Mouse (Mus musculus): ENCODE measurements around the gene Gm10959. TPM values are rescaled to one million over a fixed set of nuclear protein-coding genes. Genes with fewer than 3 reads are reported as not detected.
"Not testable (repeated sequence)": the region's sequence is repeated elsewhere in the genome, so short reads cannot be mapped to it uniquely, and the experiment has no call there.

Gene Gm10959
- total RNA-seq (2021): not detected

DNA sequence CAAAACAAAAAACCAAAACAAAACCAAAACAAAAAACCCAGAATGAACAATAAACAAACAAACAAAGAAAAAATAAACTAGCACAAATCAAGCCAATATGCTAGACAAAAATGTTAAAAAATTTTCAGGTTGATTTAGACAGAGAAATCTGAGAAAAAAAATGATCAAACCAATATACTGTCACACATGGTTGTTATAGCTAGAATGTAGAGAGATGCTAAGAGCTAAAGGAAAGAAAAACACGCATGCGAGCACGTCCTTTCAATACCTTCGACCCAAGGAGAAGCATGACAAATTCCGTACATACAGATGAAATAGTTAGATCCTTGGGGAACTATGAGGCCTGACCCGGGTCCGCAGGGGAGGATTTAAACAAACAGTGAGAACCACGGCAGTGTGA, at the start of gene Gm10959:
Gm10959 (minus strand) TSS at position 101 of the 400 bp plus-strand sequence.
- DNase-seq: no peak
- intact Hi-C loops (cut with DNase I): no loop called here

DNA sequence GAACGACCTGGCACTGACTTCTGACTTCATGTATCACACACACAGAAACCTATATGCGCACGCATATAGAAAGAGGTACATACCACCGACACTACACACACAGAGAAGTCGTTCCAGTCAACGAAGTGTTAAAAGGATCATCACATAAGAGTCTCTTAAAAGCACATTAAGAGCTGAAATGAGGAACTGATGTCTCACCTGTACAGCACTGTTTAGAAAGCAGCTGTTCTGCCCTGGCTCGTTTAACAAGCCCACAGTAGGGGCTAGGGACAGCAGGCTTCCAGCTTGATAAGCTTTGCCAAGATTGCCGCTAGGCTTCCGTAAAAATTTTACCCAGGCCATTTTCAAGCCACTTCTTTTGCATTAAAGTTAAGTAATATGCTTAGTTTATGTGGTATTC, 49.2 kb upstream of the Gm10959 start:
- intact Hi-C loops (cut with DNase I): no loop called here
- no peak for DNase-seq

DNA sequence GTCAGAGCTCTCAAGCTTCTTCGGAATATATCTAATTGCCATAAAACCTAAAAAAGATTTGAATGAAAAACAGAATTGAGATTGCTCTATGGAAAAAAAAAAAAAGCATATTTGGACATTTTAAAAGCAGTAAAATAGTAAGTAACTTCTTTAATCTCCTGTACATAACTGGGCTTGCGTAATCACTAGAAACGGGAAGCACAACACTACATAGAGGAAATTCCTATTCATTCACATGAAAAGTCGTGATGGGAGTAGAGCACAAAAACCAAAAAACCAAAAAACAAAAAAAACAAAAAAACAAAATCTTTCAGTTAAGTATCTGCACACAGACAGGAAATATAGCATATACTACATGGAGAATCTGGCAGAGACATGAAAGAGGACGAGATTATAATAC, 45.1 kb upstream of the Gm10959 start:
- DNase-seq: no peak
- intact Hi-C loops (cut with DNase I): no loop called here

DNA sequence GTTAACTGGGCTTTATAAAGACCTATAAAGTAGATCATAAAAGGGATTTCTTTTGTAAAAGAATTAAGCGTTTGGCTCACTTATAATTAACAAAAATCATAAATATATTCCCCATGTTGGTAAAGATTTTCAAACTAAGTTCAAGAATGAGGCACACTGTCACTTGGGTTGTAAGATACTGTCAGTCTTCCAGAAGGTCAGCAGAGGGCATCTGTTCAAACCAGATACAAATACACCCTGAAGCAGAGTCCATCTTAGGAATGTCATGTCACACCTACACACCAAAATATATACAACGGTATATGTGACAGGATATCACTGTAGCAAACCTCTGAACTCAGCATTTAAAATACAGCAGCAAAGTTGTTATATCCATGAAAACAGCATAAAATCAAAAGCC, 31.0 kb upstream of the Gm10959 start:
- intact Hi-C loops (cut with DNase I): no loop called here
- DNase-seq: no peak

DNA sequence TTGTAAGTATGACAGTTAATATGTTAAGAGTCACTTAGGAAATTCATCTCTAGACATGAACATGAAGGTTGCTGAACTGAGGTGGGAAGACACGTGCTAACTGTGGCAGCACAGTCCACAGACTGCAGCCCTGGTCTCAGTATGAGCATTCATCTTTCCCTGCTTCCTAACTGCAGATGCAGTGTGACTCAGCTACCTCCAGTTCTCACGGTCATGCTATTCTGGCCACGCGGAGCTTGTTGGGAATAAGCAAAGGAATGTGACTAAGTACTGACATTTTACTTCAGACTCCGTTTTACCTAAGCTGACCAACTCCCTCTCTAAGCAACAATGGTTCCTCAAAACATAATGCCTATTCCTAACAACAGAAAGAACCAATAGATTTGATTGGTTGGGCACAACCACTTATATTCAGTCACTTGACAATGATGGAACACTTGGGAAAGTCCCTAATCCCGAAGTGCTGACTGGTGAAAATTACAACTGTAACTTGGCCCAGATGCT, 24.3 kb upstream of the Gm10959 start:
- DNase-seq: no peak
- intact Hi-C loops (cut with DNase I): loop anchor here (1.0 kb wide), 1 partner anchor 32 kb away; no protein-coding TSS in a partner anchor

DNA sequence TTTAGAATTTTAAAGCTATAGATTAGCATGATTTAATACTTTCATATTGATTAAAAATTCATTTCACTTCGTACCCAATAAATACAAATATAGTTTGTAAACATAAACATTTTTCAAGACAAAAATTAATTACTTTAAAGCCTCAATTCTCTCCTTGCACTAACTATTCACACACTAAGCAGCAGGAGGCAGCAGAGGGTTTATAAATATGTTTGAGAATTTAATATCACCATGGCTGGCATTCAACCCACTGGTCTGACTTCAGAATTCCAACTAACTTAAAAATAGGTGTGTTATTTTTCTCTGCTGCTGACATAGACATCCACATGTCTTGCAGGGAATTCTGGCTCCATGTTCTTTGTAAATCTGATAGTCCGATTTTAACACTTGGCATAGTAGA, 20.1 kb upstream of the Gm10959 start:
- intact Hi-C loops (cut with DNase I): loop anchor here (1.0 kb wide), 2 partner anchors 164 to 220 kb away; no protein-coding TSS in a partner anchor
- peak; percentile 50 to 58 for DNase-seq

DNA sequence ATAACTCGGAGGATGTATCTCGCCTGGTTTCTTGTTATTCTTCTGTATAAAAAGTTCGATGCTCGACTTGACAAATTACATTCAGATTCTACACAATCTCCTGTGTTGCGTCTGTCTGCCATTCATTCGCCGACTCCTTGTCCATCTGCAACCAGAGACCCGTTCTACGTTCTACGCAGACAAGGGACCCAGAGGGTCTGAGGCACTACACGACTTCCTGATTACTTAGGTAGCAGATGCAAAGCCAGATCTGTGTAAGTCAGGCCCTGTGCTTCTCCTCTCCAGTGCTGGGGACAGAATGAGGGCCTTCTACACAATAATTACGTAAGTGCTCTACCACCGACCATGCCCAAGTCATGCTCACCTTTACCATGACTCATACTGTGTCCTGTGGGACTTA, 18.0 kb upstream of the Gm10959 start:
- DNase-seq; intact Hi-C loops (cut with DNase I): not testable (repeated sequence)

DNA sequence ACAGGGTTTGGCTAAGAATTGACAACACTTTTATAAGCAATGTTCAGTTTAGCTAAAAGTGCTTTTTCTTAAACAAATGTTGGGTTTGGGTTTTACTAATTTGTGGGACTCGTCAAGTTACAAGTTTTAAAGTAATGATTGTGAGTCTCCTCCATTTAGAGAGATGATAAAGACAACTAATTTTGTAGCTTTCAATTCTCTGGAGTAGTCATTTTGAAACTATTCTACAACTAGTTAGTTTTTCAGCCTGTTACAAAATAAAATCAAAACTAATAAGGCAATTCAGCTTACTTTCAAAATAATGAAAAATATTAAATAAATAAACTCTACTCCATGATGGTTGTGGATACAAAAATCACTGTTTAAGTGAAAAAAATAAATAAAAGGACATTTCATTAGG, 13.3 kb upstream of the Gm10959 start:
- intact Hi-C loops (cut with DNase I): no loop called here
- DNase-seq: no peak

DNA sequence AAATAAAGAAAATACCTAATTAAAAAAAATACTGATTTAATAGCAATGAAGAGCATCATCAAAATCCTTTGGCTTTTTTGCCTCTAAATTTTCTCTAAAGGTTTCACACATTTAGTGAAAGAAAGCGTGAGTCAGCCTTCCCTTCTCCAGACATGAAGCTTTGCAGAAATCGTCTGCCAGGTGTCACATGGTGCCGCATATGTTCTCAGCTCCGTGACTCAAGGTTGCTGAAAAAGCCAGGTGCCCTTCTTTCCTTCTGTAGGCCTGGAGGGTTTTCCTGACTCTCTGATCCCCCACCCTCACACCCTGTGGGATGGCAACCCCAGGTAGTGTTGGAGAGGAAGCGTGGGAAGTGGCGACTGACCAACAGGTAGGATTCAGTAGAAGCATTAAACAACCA, 10.6 kb upstream of the Gm10959 start:
- intact Hi-C loops (cut with DNase I): loop anchor here (10.0 kb wide), 1 partner anchor 635 kb away; the partner anchor contains the start of gene Bcar3
- DNase-seq: no peak

DNA sequence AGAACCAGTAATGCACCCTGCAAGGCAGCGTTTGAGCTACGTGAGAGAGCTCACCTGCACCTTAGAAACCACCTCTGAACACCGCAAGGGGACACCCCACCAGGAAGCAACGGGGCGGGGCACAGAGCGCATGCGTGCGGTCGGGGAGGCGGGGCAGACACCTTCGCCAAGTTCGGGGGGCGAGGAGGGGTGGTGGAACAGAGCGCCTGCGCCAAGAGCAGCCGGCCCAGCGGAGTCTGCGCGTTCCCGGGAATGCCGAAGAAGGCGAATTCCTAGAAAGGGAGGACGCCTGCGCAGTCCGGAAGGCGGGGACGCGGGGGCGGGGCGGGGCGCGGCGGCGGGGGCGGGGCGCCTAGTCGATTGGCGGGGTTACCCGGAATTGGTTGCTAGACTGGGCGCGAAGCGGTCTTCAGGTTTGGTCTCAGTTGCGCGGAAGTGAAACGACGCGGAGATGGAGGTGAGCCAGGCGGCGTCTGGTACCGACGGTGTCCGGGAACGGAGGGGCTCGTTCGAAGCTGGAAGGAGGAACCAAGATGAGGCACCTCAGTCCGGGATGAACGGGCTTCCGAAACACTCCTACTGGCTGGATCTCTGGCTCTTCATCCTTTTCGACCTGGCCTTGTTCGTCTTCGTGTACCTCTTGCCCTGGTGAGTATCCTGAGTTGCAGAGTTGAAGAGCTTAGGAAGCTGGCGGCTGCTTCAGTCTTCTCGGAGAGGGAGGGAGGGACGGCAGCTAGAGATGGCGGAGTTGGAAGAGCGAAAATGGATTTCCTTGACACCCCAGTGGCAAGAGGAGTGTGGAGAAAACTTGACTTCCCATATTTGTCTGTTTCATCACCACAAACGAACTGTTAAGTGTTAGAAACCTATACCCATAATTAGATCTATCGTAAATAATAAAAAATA, 5.1 kb upstream of the Gm10959 start, which contains the start of gene 1810037I17Rik:
1810037I17Rik (plus strand) TSS at position 195 of the 906 bp plus-strand sequence.
- intact Hi-C loops (cut with DNase I): loop anchor here (10.0 kb wide), 1 partner anchor 629 kb away; the partner anchor contains the start of gene Bcar3
- peak; percentile 95 to 96 for DNase-seq

DNA sequence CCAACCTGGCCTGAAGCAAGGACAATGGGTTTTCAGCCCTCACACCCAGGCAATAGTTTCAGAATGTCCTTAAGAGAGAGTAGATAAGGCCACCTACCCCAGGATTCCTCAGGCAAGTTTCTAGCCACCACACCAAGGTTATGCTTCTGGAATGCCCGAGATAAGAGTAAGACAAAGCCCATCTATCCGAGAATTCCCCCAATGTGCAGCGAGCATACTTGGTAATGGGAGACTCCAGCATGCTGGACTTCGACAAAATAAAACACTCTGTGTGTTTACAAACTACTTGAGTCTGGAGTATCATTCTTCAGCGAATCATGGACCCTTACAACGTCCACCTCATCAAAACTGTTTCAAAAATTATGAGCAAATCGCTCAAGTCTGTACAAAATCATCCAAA, 4.0 kb upstream of the Gm10959 start:
- intact Hi-C loops (cut with DNase I): loop anchor here (10.0 kb wide), 1 partner anchor 628 kb away; the partner anchor contains the start of gene Bcar3
- DNase-seq: no peak

DNA sequence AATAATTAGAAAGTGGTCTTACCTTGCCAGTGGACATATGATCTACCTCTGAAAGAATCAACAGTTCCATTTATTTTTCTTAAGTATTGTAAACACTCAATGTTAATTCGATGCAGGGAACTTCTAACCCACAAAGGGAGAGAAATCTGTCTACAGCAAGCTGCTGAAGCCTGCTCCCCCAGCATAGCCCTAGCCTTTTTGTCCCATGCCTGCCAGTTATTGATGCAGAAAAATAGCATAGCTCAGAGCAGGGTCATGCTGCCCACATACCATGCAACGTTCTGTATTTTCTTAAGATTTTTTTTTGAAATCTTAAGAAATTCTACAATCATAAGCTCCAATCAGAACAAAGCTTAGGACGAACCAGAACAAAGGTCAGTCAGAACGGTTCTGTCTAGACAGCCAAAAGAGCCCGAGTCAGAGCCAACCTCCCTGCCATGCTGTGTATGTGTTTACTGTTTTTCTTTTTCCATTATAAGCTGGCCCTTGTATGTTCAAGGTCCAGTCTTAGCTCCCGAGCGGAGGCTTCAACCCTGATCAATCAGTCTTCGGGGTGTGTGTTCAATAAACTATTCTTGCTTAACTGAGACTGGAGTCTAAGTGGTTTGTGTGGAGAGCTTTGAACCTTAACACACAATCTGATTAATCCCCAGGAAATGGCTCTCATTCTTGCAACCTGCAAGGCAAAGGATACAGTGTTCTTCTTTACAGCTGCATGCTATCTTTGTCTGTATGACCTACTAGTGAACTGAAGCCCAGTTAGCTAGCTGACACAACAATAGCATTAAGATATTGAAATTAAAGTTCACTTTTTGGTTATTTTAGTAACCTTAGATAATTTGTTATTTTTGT, 2.7 kb upstream of the Gm10959 start:
- intact Hi-C loops (cut with DNase I): loop anchor here (10.0 kb wide), 1 partner anchor 627 kb away; the partner anchor contains the start of gene Bcar3
- DNase-seq: no peak

DNA sequence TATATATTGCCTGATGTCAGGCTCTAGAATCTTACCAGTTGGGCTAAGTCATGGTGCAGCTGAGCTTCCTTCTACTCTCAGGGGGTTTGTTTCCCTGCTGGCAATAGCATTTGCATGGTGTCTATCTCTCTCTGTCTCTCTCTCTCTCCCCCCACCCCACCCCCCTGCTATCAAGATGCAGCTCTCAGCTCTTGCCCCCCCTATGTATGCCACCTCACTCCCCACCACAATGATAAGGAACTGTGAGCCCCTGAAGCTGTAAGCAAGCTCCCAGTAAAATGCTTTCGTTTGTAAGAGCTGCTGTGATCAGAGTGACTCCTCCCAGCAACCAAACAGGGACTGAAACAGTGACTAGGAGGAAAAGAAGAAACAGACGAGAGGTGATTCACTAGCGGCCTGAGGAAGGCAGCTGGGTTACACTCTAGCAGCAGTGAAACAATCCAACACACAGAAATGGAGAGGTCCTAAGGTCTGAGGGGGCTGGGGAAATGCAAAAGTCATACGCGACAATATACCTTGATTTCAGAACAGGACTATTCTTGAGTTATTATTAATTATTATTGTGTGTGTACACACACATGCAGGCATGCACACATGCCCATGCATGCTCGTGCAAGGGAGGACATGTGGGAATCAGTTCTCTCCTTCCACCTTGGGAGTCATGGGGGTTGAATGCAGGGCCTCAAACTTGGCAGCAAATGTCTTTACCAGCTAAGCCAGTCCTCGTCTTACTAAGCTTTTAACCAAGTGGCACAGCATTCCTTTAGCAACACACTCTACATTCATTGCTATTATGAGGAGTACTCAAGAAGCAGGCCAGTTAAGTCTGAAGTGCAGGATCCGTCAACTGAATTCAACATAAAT, 1.6 kb upstream of the Gm10959 start:
- DNase-seq: no peak
- intact Hi-C loops (cut with DNase I): loop anchor here (10.0 kb wide), 1 partner anchor 626 kb away; the partner anchor contains the start of gene Bcar3

DNA sequence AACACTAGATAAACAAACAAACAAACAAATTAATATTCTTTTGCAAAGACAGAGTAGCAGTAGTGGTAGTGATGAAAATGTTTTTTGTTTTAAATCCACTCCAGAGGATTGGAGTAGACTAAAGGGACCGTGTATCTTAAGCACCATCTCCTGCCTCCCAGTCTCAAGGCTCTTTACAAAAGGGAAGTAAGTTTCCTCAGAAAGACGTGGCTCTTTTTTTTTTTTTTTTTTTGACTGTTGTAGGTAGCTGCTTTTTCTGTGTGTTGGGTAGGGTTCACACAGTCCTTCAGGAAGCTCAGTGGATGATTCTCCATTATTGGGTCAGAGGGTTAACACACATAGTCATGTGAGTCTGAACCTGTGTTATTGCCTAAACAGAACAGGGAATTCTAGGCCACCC, 488 bp downstream of the Gm10959 start:
- intact Hi-C loops (cut with DNase I): no loop called here
- no peak for DNase-seq

DNA sequence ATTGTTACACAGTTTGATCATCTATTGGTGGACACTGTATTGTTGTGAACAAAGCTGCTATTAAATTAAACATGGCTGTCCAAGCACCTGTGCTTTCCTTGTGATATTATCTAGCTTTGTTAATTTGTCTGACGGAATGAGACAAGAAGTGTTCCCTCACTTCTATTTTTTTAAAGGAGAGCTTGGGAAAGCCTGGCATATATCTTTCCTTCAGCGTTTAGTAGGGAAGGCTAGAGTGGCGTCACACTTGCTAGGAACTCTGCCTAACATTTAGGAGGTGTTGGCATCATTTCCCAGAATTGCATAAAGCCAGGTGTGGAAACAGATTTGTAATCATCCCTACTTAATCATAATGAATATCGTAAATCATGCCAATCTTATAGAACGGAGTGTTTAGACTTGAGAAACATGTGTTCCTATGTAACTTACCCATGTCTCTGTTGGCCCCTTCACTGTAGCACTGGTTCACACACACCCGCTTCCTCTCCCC, 2.9 kb downstream of the Gm10959 start:
- intact Hi-C loops (cut with DNase I): no loop called here
- DNase-seq: no peak

DNA sequence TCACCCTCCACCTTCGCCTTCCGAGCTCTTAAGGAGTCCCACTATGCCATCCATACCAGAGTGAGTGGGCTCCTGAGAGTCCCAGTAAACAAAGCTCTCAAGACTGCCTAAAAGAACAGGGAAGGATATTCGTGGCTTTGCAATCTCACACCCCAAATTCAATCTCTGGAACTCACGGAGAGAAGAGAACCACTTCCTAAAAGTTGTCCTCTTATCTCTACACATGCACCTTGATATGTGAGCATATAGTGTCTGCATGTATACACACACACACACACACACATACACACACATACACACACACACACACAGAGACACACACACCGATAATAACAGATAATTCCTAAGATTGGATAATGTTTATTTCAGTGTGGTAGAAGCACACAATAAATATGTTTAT, 3.7 kb downstream of the Gm10959 start:
- DNase-seq: no peak
- intact Hi-C loops (cut with DNase I): no loop called here

DNA sequence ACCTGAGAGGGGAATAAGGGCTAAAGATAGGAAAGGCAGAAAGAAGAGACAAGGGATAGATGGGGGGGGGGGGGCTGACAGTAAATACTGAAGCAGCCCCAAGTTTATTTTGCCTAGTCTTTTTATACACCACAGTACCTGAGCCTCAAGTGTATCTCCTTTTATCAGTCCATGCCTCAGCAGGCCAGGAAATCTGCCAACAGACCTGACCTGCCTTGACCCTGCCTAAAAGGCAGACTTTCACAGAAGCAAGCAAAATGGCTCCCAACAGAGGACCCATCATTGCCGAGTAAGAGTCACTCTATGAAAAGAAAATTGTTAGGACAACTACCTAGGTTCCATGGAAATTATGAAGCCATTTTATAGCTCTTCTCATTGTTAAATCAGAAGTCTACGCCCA, 11.3 kb downstream of the Gm10959 start:
- intact Hi-C loops (cut with DNase I): no loop called here

DNA sequence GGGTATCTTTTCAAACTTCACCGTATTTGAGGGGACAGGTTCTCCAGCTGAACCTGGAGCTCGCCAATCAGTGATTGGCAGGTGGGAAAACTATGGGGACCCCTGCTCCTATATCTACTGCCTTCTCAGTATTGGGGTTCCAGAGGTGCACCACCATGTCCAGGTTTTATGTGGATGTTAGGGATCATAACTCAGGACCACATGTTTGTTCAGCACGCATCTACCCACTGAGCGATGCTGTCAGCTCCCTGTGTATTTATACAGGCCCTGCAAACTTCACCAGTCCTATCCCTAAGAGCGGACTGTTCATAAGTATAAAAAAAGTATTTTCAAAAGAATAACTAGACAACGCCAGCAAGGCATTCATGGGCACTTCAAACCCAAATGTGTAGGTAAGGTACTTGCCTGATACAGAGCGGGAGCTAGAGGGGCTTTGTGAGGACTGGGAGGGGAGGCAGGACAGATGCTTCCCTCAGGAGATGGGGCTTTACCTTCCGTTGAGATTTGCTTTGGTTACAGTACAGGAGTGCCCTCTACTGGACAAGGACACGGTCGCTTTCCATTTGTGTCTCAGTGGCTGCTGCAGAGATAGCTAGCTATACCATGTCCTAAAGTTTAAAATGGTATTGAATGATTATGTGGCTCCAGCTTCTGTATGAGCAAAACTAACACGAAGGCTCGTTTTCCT, 15.3 kb downstream of the Gm10959 start:
- peak; percentile 17 to 23 for DNase-seq
- intact Hi-C loops (cut with DNase I): loop anchor here (1.0 to 5.0 kb wide), 4 partner anchors 47 to 256 kb away; no protein-coding TSS in a partner anchor

More for the DNA sequence above, 11.3 kb downstream of the Gm10959 start:
- DNase-seq: no peak

DNA sequence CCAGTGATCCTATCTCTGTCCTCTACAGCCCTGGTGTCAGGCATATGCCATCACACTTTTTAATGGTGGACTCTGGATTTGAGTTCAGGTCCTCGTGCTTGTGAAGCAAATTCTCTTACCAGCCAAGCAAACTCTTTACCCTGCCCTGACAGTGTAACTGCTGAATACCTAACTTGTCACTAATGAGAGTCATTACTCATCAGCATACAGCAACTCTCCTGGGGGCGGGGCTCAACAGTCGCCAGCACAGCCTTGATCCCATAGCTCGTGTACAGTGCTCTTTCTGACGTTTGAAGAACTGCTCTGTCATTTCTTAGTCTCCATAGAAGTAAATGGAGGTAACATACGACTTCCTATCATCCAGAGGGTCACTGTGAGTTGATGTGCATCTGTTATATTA, 20.9 kb downstream of the Gm10959 start:
- intact Hi-C loops (cut with DNase I): no loop called here
- no peak for DNase-seq
